Mouse (Mus musculus): ENCODE data around the gene Epb42. TPM values are rescaled to one million over a fixed set of nuclear protein-coding genes. Genes with fewer than 3 reads are reported as not detected.
"Not testable (repeated sequence)": the region's sequence is repeated elsewhere in the genome, so short reads cannot be mapped to it uniquely, and the experiment has no call there.

Epb42 gene
- polyA plus RNA-seq (2017; shearing (Covaris generic)) = 1 to 10 TPM in 1 of 3 experiments, under 1 TPM in 2; 0.54 to 1.2 (median 0.66) TPM

- no peak for ATAC-seq
These were observed at the start of gene Epb42 for GRCm38 (mm10) chr2:121036733-121037341. Gene Epb42, minus strand, starts transcription at chr2:121037072.

DNA sequence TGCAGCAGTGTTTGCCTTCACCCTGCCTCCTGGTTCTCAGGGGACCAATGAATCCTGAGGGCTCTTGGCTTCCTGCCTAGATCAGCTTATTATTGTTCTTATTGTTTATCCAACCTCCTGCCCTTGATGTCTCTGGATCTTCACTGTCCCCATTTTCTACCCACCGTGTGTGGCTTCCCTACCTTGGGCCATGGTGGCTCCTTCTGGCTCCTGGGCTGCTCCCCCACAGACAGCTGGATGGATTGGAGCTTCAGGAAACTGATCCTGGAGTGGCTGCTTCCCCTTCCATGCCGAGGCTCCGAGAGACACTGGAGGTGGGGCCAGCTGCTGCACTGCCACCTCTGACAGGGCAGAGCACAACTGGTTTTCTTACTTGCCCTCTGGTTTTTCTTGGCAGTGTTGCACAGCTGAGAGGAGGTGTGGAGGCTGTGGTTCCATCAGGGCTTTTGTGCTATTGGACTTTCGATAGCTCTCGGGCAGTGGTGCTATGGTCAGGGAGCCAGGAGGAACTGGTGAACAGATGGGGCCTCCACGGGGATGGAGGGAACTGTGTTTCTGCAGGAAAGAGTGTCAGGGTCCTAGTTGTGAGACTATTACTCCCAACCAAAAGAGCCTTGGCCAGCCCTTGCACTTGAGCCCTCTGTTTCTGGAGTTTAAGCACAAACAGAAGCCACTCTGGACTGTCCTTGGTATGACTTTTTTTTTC lies 48.8 kb upstream of the Epb42 start, which contains the start of gene Tgm5:
Tgm5 (minus strand) TSS at position 362 of the 706 bp plus-strand sequence.
- ATAC-seq = no peak

GRCm38 (mm10) chr2:121082626-121083025 lies 45.8 kb upstream of the Epb42 start:
- ATAC-seq = no peak

DNA sequence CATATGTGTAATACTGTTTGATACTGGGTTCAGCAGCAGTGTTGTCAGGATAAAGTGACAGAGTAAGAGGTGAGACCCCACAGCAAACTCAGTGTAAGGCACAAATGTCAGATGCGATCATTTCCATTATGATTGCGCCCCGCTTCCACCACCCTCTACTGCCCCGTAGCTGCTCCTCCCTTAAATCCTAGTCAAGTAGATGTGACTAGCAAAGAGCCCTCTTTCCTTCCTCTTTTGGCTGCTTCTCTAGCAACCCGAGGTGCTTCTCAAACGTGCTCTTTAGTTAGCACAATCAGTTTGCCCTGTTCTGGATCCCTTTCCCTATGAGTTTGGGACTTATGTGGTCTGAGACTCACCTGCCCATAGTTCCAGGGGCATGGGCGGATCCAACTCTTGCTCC lies 37.9 kb upstream of the Epb42 start:
- no peak for ATAC-seq

DNA sequence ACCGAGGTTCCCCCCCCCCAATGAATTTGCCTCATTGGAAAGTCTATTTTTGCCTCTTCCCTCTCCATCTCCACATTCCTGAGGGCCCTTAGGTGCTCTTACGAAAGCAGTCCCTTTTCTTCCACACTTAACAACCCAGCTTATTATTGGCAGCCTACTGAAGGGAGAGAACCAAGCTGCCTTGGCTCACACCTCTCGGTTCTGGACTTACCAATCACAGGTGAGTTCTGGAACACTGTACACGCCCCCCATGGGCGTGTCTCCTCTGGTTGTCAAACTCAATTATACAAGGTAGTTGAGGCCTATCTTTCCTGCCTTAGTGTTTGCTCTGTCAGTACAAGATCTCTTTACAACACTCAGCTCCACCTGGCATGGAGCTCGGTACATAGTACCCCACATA lies 35.0 kb upstream of the Epb42 start:
- ATAC-seq = no peak

- ATAC-seq = no peak
These were observed 32.6 kb upstream of the Epb42 start for GRCm38 (mm10) chr2:121069506-121069905.

- no peak for ATAC-seq
These were observed 30.2 kb upstream of the Epb42 start for GRCm38 (mm10) chr2:121067116-121067515.

GRCm38 (mm10) chr2:121061315-121061714 lies 24.4 kb upstream of the Epb42 start:
- no peak for ATAC-seq

GRCm38 (mm10) chr2:121057997-121058396 lies 21.1 kb upstream of the Epb42 start:
- no peak for ATAC-seq

DNA sequence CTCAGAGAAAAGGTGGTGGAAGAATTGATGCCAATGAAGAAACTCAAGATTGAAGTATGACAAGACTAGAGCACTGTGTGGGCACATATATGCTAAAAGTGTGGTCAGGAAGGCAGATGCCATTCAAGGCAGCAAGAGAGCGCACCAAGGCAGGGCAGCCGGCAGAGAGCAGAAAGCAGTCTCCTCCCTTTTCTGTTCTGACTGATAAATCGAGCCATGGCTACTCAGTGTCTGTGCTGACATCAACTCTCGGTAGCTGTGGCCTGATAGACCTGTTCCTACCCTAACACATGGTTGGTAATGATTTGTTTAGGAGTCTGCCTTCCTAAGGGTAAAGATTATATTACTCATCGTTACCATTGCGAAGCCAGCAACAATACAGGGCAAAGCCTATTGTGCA lies 19.0 kb upstream of the Epb42 start:
- no peak for ATAC-seq

DNA sequence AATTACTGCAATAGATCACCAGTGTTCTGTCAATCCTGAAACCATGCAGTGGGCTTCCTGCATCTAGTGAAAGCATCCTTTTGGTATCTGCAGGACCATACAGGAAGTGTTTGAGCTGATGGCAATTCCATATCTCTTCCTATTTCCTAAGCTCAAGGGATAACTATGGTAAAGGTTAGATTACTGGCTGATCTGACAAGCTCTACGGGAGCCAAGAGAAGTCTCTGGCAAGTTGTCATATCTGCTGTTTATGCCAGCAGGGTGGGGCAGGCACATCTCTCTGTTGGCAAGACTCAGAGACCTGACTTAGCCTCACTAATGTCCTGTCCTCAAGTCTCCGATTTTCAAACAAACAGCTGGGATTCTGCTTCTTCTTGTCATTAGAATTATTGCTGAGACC lies 17.2 kb upstream of the Epb42 start:
- no peak for ATAC-seq

GRCm38 (mm10) chr2:121052176-121052575 lies 15.3 kb upstream of the Epb42 start:
- ATAC-seq = no peak

- ATAC-seq = no peak
These were observed 8.8 kb upstream of the Epb42 start for GRCm38 (mm10) chr2:121045653-121046052.

DNA sequence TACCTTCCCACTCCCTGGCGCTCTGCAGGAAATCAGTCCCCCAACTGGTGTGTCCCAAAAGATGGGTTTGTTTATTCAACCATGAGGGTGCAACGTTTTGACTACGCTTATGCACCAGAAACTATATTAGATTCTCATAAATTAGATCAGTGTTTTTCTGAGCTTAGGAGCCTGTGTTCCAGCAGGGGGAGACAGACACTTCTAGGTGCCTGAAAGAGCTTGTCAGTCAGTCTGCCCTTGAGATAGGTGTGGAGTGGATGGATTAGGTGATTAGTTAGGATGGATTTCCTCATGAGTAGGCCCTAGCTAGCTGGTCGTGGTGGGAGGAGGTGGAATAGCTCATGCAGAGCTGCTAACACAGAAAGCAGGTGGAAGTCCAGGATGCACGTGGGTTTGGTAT lies 4.2 kb upstream of the Epb42 start:
- no peak for ATAC-seq

- no peak for ATAC-seq
These were observed 2.5 kb upstream of the Epb42 start for GRCm38 (mm10) chr2:121039382-121039781.

GRCm38 (mm10) chr2:121038851-121039250 lies 2.0 kb upstream of the Epb42 start:
- not testable (repeated sequence) for ATAC-seq

DNA sequence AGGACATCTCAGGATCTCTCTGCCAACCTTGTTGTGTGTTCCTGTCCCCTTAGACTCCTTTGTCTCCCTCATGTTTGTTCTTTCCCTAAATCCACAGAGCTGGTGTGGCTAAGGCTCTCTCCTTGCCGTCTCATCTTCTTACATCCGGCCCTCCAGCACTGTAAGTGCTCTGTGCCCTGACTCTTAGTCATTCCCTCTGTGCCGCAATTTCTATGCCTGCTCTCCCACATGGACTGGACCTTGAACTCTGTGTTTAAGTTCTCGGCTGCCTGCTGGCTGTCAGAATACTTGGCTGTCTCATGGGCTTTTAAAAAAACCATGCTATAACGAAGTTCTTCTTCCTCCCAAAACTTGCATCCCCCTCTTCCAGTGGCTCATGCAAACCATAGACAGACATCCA lies 14.0 kb downstream of the Epb42 start:
- no peak for ATAC-seq

GRCm38 (mm10) chr2:121017151-121017550 lies 19.7 kb downstream of the Epb42 start:
- no peak for ATAC-seq

GRCm38 (mm10) chr2:121016226-121016625 lies 20.6 kb downstream of the Epb42 start:
- ATAC-seq = no peak

GRCm38 (mm10) chr2:121015507-121015906 lies 21.4 kb downstream of the Epb42 start:
- no peak for ATAC-seq

DNA sequence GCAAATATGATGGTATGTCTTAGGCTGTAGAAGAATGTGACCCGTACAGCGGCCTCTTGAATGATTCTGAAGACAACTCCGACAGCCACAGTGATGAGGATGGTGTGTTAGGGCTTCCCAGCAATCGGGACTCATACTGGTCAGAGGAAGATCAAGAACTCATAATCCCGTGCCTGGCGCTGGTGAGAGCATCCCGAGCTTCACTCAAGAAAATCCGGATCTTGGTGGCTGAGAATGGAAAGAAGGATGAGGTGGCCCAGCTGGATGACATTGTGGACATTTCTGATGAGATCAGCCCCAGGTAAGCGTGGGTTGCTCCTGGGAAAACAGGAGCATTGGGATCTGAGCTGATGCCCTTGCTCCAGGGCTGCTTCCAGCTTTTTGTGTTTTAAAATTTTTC lies 24.2 kb downstream of the Epb42 start:
- ATAC-seq = no peak

DNA sequence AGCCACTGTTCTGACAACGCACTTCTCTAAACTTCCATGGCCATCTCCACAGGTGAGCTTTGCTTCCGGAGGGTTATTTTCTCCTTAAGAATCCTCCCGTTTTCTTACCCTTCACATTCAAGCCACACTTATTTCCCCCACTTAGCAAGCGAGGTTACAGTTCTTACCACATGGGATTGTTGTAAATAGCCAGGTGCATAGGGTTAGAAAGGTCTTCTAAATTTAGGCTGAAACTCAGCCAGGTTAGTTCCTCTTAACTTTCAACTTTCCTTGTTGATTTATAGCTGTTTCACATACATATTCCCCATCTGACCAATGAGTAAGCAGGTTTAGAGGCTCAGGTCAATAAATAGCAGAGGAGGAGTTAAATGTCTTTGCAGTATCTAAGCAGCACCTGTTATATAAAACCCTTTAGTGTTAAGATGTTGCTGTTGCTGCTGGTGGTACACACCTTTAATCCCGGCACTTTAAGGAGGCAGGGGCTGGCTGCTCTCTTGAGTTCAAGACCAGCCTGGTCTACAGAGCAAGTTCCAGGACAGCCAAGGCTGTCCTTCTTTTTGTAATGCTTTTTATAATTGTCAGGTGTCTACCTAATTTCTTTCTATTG lies 27.7 kb downstream of the Epb42 start:
- ATAC-seq = no peak

DNA sequence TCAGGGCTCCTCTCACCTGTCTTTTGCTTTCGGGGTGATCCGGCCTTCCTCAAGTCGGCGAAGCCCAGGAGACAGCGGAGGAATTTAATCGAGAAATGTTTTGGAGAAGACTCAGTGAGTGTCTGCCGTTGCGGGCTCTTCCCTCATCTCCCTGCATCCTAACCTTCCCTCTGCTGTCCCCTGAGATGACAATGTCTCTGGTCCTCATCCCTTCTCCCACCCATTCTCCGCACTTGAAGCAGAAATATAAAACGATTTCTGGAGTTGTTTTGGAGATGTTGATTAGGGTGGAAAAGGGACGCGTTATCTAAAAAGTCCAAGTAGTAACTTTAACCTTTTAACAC lies 28.2 kb downstream of the Epb42 start:
- no peak for ATAC-seq

Measured in inflammation-experienced regulatory T-cells, adult 6 months (primary cell).